Mouse (Mus musculus) midbrain, embryonic 12.5 days (tissue): ENCODE data around the gene Tmed2. TPM values are rescaled to one million over a fixed set of nuclear protein-coding genes. Genes with fewer than 3 reads are reported as not detected.

Experiments
- ATAC-seq: fragments of 200-750 bp; cut with Nextera tagmentation; 2 replicates; pipeline ENCODE4 v1.8.0; 2017; ENCODE audit warnings: low read depth, moderate TSS enrichment, moderate library complexity; ENCODE audit not compliant: low FRiP score
- H3K27ac ChIP-seq: fragments of 300-500 bp; sonication (generic); replicated peaks from 2 replicates; pipeline ENCODE4 v1.5.1; 2016; ENCODE audit warnings: mild to moderate bottlenecking
- H3K27me3 ChIP-seq: fragments of 300-500 bp; sonication (generic); 2 replicates; pipeline ENCODE4 v1.6.1; 2016; ENCODE audit warnings: mild to moderate bottlenecking
- H3K36me3 ChIP-seq: fragments of 300-500 bp; sonication (generic); 2 replicates; pipeline ENCODE4 v1.6.1; 2016
- H3K4me1 ChIP-seq: fragments of 300-500 bp; sonication (generic); 2 replicates; pipeline ENCODE4 v1.6.1; 2016
- H3K4me2 ChIP-seq: fragments of 300-500 bp; sonication (generic); replicated peaks from 2 replicates; pipeline ENCODE4 v1.6.1; 2016; ENCODE audit warnings: mild to moderate bottlenecking, moderate library complexity
- H3K4me3 ChIP-seq: fragments of 300-500 bp; sonication (generic); 2 replicates; pipeline ENCODE4 v1.5.1; 2016; ENCODE audit warnings: mild to moderate bottlenecking
- H3K9ac ChIP-seq: fragments of 300-500 bp; sonication (generic); replicated peaks from 2 replicates; pipeline ENCODE4 v1.6.1; 2016; ENCODE audit warnings: mild to moderate bottlenecking, moderate library complexity
- H3K9me3 ChIP-seq: fragments of 300-500 bp; sonication (generic); 2 replicates; pipeline ENCODE4 v1.6.1; 2016; ENCODE audit warnings: mild to moderate bottlenecking
- WGBS: fragments of 180-500 bp; shearing (Covaris S2); methylation state at CpG from one replicate; pipeline ENCODE4 v1.1.7; 2016; 5-methylcytosine and 5-hydroxymethylcytosine counted together
- polyA plus RNA-seq: library from polyadenylated mRNA; unstranded; fragments of >200 nt; fragmentation: Nextera tagmentation; extraction: Ambion mirVana; gene quantifications from 2 replicates; pipeline ENCODE4 v1.2.1, GENCODE M21; 2016

Gene Tmed2
- polyA plus RNA-seq, 1 experiment from 2014 or later, result 376 TPM

DNA sequence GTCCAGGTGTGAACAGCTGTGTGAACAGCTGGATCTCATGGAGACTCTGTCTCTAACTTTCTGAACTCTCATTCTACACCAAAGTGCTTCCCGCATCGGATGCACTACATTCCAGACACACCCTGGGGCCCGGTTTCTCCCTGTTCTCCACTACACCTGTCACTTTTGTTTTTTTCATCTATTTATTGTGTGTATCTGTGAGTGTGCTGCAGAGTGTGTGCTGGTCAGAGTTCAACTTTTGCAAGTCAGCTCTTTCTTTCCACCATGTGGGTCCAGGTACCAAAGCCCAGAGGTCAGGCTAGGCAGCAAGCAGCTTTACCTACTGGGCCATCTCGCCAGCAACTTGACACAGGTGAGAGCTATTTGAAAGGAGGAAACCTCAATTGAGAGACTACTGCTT, 35.3 kb upstream of the Tmed2 start:
- no peak for ATAC-seq
- 94% methylated on average over 4 of the region's 4 CpGs for WGBS

DNA sequence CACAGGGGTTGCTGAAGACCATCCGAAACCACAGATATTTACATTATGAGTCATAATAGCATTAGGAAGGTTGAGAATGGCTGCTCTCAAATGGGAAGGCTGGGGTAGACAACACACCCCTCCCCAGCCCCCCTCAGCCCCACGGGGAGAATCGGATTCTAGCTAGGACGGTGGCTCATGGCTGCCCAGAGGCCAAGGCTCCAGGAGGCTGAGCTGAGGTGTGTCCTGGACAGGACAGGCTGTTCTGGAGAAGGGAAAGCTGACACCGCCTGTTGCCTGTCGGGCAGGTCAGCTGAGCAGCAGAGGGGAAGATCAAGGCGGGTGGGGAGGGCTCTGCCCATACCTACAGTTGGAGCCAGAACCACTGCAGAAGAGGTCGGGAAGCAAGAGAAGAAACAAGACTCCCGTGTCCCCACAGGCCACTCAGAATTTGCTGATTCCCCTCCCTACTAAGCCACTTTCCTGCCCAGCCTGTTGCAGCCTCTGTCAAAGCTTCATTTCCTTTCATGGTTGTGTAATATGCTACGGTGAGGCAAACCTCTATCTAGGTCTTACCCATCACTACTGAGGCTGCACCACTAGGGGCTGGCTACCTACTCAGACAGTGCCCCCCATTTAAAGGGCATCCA, 33.6 kb upstream of the Tmed2 start:
- 80% methylated on average over 10 of the region's 10 CpGs for WGBS
- Histone ChIP-seq H3K9me3 (no peaks in the 10 kb centered on the region), H3K4me3 (no peak overlapping the region), H3K9ac (no peak overlapping the region; the same call in 1 of the 2 replicates), H3K27me3 (no peaks in the 10 kb centered on the region), H3K4me1 (no peaks in the 10 kb centered on the region), H3K27ac (no peak overlapping the region), H3K36me3 (peaks cover 21% of the 10 kb centered on the region), H3K4me2 (no peak overlapping the region)
- no peak for ATAC-seq

More for the DNA sequence above, 35.3 kb upstream of the Tmed2 start:
- Histone ChIP-seq H3K9me3 (no peaks in the 10 kb centered on the region), H3K4me3 (no peak overlapping the region), H3K27me3 (no peaks in the 10 kb centered on the region), H3K27ac (no peak overlapping the region), H3K4me1 (no peaks in the 10 kb centered on the region), H3K9ac (no peak overlapping the region), H3K36me3 (peaks cover 35% of the 10 kb centered on the region), H3K4me2 (no peak overlapping the region)

DNA sequence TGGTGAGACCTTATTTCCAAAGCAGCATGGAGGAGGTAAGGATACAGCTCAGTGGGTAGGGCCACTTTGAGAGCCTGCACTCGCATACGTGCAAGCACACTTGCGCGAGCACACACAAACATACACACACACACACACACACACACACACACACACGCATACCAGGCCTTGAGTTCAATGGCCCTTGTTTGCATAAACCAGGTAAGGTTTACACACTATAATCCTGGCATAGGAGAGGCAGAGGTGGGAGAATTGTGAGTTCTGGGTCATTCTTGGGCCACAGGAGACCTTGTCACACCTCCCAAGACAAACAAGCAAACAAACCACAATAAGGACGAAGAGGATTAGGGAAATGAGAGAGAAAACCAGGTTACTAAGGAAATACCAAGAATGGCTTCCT, 31.3 kb upstream of the Tmed2 start:
- Histone ChIP-seq H3K4me1 (no peaks in the 10 kb centered on the region), H3K27me3 (no peaks in the 10 kb centered on the region), H3K9me3 (no peaks in the 10 kb centered on the region), H3K36me3 (peaks cover 20% of the 10 kb centered on the region), H3K9ac (no peak overlapping the region), H3K27ac (no peak overlapping the region), H3K4me3 (no peak overlapping the region), H3K4me2 (no peak overlapping the region)
- 88% methylated on average over 6 of the region's 6 CpGs for WGBS
- no peak for ATAC-seq

DNA sequence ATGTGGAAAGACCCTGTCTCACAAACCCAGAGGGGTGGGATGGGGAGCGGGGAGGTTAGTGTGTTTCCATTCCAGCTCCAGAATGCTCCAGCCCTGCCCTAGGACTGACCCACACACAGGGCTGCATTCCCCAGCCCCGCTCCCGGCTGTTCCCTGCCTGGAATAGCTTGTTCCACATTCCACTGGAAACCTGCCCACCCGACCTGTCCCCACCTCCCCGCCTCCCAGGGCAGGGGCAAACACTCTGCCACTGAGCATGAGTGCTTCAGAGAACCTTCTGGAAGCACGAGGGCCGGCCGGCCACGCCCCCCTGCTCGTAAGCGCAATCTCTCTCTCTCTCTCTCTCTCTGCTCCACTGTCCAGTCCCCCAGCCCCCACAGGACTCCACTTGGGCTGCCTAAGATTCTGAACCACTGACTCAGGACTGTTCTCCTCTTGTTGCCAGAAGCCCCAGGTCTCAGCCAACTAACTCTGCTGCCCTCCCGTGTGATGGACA, 30.7 kb upstream of the Tmed2 start:
- Histone ChIP-seq H3K4me1 (no peaks in the 10 kb centered on the region), H3K9ac (no peak overlapping the region), H3K27me3 (no peaks in the 10 kb centered on the region), H3K4me3 (no peak overlapping the region), H3K27ac (no peak overlapping the region), H3K9me3 (no peaks in the 10 kb centered on the region), H3K36me3 (peaks cover 25% of the 10 kb centered on the region), H3K4me2 (no peak overlapping the region)
- WGBS, result 73% methylated on average over 11 of the region's 12 CpGs
- no peak for ATAC-seq

DNA sequence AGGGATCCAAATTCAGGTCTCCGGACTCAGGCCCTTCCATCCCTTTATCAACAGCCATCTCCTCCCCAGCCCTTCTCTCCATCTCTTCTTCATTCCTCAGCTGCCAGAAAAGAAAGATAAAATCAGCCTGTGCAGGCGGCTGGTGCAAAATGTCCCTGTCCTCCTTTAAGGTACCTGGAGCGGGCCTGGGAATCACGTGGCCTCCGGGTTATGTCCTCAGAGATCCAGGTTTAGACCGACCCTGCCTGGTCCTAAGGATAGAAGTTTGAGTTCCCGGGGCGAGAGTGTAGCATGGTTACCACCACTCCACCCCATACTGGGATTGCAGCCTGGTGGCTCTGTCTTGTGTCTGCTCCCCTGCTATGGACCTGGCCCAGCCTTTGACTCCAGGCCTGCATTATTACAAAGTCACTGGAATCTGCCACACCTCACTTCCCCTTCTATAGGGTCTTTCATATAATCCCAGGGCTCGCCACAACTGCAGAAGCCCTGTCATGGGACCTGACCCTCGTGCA, 29.9 kb upstream of the Tmed2 start:
- WGBS, result 89% methylated on average over 10 of the region's 10 CpGs
- Histone ChIP-seq H3K4me1 (no peaks in the 10 kb centered on the region), H3K4me3 (no peak overlapping the region), H3K4me2 (no peak overlapping the region), H3K27ac (no peak overlapping the region), H3K9me3 (no peaks in the 10 kb centered on the region), H3K27me3 (no peaks in the 10 kb centered on the region), H3K36me3 (peaks cover 25% of the 10 kb centered on the region), H3K9ac (no peak overlapping the region)
- ATAC-seq, result no peak

DNA sequence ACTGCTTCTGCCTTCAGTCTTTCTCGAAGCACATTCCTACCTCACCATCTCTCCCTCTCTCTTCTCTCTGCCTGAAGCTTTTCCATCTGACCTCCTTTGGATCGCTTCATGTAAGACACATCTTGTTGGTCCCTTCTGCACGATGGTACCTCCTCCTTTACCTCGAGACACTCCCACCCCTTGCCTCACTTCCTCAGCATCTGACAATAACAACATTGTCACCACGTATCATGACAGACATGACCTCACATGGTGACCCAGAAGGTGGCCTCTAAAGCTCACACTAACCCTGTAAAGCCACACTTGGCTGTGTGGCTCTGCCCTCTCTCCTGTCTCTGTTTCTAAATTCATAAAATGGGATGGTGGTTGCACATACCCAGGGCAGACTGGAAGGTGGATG, 24.7 kb upstream of the Tmed2 start:
- ATAC-seq, result no peak

DNA sequence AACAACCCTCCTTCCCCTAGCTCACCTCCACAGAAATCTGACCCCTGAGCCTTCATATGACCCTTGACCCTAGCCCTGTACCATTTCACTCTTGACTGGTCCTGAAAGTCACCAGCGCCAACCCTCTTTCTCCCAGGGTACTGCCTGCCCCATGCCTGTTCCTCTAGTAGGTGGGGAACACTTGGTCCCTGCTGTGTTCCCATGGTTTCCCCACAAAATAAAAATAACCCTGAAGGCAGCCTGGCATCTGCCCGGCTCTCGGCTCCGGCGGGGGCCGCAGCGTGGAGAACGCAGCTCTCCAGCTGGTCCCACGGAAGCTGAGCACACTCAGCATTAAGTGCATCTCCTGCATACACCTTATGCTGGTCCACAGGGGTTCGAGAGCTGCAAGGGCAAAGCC, 21.8 kb upstream of the Tmed2 start:
- H3K4me3 ChIP-seq, result no peak overlapping the region
- WGBS, result 59% methylated on average over 10 of the region's 10 CpGs
- H3K9ac ChIP-seq, result no peak overlapping the region
- no peaks in the 10 kb centered on the region for H3K27me3 ChIP-seq
- no peaks in the 10 kb centered on the region for H3K4me1 ChIP-seq
- H3K9me3 ChIP-seq, result no peaks in the 10 kb centered on the region
- no peak overlapping the region for H3K4me2 ChIP-seq
- no peak overlapping the region for H3K27ac ChIP-seq
- no peak for ATAC-seq
- peaks cover 21% of the 10 kb centered on the region for H3K36me3 ChIP-seq

More for the DNA sequence above, 24.7 kb upstream of the Tmed2 start:
- Histone ChIP-seq H3K9me3 (no peaks in the 10 kb centered on the region), H3K4me3 (no peak overlapping the region), H3K36me3 (peaks cover 28% of the 10 kb centered on the region), H3K27ac (no peak overlapping the region), H3K27me3 (no peaks in the 10 kb centered on the region), H3K4me2 (no peak overlapping the region), H3K4me1 (no peaks in the 10 kb centered on the region), H3K9ac (no peak overlapping the region)
- WGBS, result 89% methylated on average over 5 of the region's 5 CpGs

DNA sequence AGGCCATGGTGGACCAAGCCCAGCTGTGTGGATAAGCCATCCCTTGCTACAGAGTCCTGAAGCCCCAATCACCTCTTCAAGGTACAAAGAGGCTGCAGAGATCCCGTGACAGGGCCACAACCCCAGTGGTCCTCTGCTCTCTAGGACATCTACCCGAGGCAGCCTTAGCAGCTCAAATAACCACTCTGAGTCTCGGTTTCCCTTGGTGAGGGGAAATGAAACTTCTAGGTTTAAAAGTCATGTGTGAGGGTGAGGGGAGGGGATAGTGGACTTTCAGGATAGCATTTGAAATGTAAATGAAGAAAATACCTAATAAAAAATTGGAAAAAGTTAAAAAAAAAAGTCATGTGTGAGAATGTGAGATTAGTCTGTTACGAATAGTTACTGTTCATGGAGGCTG, 18.9 kb upstream of the Tmed2 start:
- Histone ChIP-seq H3K27ac (no peak overlapping the region), H3K36me3 (peaks cover 12% of the 10 kb centered on the region), H3K9ac (no peak overlapping the region), H3K4me2 (no peak overlapping the region), H3K4me3 (no peak overlapping the region), H3K9me3 (no peaks in the 10 kb centered on the region), H3K4me1 (no peaks in the 10 kb centered on the region), H3K27me3 (no peaks in the 10 kb centered on the region)
- 89% methylated on average over 4 of the region's 4 CpGs for WGBS
- ATAC-seq, result no peak

DNA sequence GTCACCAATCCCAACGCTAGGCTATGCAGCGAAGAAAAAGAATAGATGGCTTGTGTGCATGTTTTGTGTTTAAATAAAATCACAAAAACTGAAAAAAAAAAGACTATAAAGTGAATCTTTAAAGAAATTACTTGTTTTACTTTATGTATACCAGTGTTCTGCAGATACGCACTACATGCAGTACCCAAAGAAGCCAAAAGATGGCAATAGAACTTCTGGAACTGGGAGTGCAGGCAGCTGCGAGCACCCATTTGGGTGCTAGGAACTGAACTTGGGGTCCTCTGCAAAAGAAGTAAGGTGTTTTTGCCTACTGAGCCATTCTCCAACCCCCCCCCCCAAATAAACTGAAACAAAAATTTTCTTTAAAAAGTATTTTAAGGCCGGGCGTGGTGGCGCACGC, 17.5 kb upstream of the Tmed2 start:
- no peak overlapping the region for H3K4me2 ChIP-seq
- 95% methylated on average over 8 of the region's 8 CpGs for WGBS

DNA sequence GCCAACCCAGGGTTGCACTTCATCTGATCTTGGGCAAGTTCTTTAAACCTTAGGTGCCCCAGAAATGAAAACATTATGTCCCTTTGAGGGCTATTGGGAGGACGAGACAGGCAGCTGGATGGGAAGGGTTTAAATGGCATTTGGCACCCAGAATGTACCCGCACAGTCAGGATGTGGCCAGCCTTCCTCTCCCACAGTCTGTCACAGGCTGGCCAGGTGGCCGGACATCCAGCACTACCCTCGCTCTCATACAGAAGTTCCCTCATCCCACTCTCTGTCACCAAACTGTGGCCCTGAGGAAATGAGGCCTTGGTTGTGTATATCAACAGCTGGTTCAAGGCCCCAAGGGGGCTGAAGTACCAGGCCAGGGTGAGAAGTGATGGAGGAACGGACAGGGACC, 15.6 kb upstream of the Tmed2 start:
- H3K36me3 ChIP-seq, result peaks cover 7% of the 10 kb centered on the region
- H3K9me3 ChIP-seq, result no peaks in the 10 kb centered on the region
- H3K4me1 ChIP-seq, result peaks cover 20% of the 10 kb centered on the region
- WGBS, result 98% methylated on average over 5 of the region's 5 CpGs
- no peak overlapping the region for H3K4me3 ChIP-seq
- H3K9ac ChIP-seq, result no peak overlapping the region
- H3K27me3 ChIP-seq, result no peaks in the 10 kb centered on the region
- H3K4me2 ChIP-seq, result no peak overlapping the region
- no peak overlapping the region for H3K27ac ChIP-seq
- no peak for ATAC-seq

More for the DNA sequence above, 17.5 kb upstream of the Tmed2 start:
- peaks cover under 1% of the 10 kb centered on the region for H3K4me1 ChIP-seq
- no peaks in the 10 kb centered on the region for H3K9me3 ChIP-seq
- H3K27me3 ChIP-seq, result no peaks in the 10 kb centered on the region
- peaks cover 8% of the 10 kb centered on the region for H3K36me3 ChIP-seq
- H3K9ac ChIP-seq, result no peak overlapping the region
- no peak overlapping the region for H3K4me3 ChIP-seq
- ATAC-seq, result no peak
- no peak overlapping the region for H3K27ac ChIP-seq

DNA sequence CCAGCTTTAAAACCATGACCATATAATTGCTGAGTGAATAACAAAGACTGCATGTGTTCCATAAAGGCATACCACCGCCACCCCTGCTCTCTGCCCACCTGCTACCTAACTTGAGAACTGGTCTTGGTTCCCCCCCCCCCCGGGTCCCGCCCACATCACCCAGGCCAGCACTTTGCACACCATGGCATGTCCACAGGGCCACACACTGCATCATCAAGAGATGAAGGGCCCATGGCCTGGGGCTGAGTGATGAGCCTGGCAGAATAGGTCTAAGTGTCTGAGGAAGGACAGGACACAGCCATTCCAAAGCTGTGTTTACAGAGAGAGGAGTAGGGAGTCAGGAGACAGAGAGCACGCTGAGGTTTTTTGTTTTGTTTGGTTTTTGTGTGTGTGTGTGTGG, 12.1 kb upstream of the Tmed2 start:
- no peak for ATAC-seq
- Histone ChIP-seq H3K4me3 (peak overlapping the region; percentile 89; the same call in 1 of the 2 replicates), H3K27ac (0 out of 2 replicates have a peak overlapping the region, but pooled peaks have one; percentile 6), H3K9me3 (no peaks in the 10 kb centered on the region), H3K9ac (peak overlapping the region; percentile 45; the same call in 1 of the 2 replicates), H3K27me3 (no peaks in the 10 kb centered on the region), H3K4me1 (peaks cover 36% of the 10 kb centered on the region), H3K4me2 (peak overlapping the region; percentile 75), H3K36me3 (no peaks in the 10 kb centered on the region; the same call in 1 of the 2 replicates)
- 83% methylated on average over 4 of the region's 4 CpGs for WGBS

DNA sequence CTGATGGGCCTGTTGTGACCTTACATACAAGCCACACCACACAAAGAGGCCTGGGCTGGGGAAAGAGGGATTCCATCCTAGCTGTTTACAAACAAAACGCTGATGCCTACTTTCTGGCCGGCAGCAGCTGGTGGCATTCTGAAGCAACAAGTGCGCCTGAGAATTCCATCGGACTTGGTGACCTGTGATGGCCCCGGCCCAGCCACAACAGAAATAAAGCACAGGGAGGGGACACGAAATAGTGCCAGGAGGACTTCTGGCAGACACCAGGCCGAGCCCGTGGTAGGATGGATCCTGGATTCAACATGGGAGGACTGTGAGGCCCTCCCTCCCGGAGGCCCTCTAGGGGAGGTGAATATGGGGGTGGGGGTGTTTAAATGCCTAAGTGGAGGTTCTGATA, 11.7 kb upstream of the Tmed2 start:
- Histone ChIP-seq H3K4me2 (peak overlapping the region; percentile 75), H3K4me3 (peak overlapping the region; percentile 89), H3K9ac (peak overlapping the region; percentile 45; the same call in 1 of the 2 replicates), H3K9me3 (no peaks in the 10 kb centered on the region), H3K27ac (0 out of 2 replicates have a peak overlapping the region, but pooled peaks have one; percentile 6), H3K27me3 (no peaks in the 10 kb centered on the region), H3K4me1 (peaks cover 36% of the 10 kb centered on the region), H3K36me3 (no peaks in the 10 kb centered on the region)
- no peak for ATAC-seq
- WGBS, result 61% methylated on average over 9 of the region's 9 CpGs
